Mouse (Mus musculus) E14TG2a.4 (cell line): ENCODE data around the gene R3hdm4.
A peak's percentile ranks its signal among the peaks of the same experiment; 100 is the strongest.

Source experiments
- H3K27me3 ChIP-seq: 2 replicates; pipeline ENCODE4 v1.6.1; 2014; ENCODE audit warnings: low read length, control low read depth; ENCODE audit not compliant: insufficient read depth
- H3K36me3 ChIP-seq: 2 replicates; pipeline ENCODE4 v1.6.1; 2014; ENCODE audit warnings: low read length, control low read depth; ENCODE audit not compliant: insufficient read depth
- H3K4me1 ChIP-seq: replicated peaks from 2 replicates; pipeline ENCODE4 v1.6.1; 2014; ENCODE audit warnings: low read depth, low read length, control low read depth
- H3K4me3 ChIP-seq: replicated peaks from 2 replicates; pipeline ENCODE4 v1.5.1; 2014; ENCODE audit warnings: mild to moderate bottlenecking, low read length
- H3K9me3 ChIP-seq: 2 replicates; pipeline ENCODE4 v1.6.1; 2014; ENCODE audit warnings: low read length, control low read depth
- CTCF ChIP-seq: conservative IDR thresholded peaks from 2 replicates; pipeline ENCODE4 v1.5.1; 2014; ENCODE audit warnings: low read length
- NANOG ChIP-seq: IDR thresholded peaks from 2 replicates; pipeline ENCODE4 v1.6.1; 2014; ENCODE audit warnings: borderline replicate concordance, low read length, mixed read lengths
- POU5F1 ChIP-seq: IDR thresholded peaks from 2 replicates; pipeline ENCODE4 v1.6.1; 2014; ENCODE audit warnings: low read length, borderline replicate concordance

Gene R3hdm4

DNA sequence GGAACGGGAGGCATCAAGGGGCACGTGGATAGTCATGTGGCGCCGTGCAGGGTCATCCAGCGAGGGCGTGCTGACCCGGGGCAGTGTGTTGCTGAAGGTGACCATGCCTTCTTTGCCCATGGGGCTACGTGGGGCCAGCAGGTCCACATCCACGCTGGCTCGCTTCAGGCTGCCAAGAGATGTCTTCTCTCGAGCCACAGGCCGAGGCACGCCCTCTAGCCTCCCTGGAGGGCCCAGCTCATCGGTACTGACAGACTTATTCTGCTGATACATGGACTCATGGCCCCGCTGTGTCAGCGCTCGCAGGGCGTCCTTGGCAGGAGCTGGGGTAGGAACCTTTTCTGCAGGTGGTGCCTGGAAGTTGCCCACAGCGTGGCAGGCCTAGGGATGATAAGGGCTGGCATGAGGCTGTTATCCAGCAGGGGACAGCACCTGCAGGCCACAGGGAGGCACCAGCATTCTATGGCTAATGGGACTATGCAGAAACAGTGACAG, 55.2 kb downstream of the R3hdm4 start:
- H3K4me3 ChIP-seq, result no peak overlapping the region
- TF ChIP-seq NANOG, result no peak
- no peak for TF ChIP-seq CTCF
- no peak for TF ChIP-seq POU5F1
- H3K4me1 ChIP-seq, result peaks cover 51% of the 10 kb centered on the region
- H3K9me3 ChIP-seq, result no peaks in the 10 kb centered on the region
- peaks cover 48% of the 10 kb centered on the region for H3K36me3 ChIP-seq
- peaks cover 6% of the 10 kb centered on the region for H3K27me3 ChIP-seq

DNA sequence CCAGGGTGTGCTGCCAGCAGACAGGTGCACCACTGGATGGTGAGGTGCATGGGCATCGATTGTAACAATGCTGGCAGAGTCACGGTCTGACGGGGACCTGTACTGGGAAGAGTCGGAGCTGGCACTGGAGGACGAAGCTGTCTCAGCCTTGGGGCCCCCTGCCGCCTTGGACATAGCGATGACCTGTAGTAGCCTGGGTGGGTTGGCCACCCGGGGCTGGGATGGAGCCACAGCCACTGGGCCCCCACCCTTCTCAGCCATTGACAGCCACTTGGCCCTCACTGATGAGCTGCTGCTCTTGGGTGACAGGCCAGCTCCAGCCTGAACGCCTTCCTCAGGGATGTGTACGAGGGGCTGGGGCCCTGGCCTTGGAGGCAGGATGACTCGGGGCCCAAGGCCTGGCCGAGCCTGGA, 55.8 kb downstream of the R3hdm4 start:
- Histone ChIP-seq H3K4me1 (peaks cover 58% of the 10 kb centered on the region), H3K27me3 (peaks cover 6% of the 10 kb centered on the region), H3K36me3 (peaks cover 54% of the 10 kb centered on the region), H3K4me3 (no peak overlapping the region), H3K9me3 (no peaks in the 10 kb centered on the region)
- no peak for TF ChIP-seq NANOG
- no peak for TF ChIP-seq CTCF
- TF ChIP-seq POU5F1, result no peak

DNA sequence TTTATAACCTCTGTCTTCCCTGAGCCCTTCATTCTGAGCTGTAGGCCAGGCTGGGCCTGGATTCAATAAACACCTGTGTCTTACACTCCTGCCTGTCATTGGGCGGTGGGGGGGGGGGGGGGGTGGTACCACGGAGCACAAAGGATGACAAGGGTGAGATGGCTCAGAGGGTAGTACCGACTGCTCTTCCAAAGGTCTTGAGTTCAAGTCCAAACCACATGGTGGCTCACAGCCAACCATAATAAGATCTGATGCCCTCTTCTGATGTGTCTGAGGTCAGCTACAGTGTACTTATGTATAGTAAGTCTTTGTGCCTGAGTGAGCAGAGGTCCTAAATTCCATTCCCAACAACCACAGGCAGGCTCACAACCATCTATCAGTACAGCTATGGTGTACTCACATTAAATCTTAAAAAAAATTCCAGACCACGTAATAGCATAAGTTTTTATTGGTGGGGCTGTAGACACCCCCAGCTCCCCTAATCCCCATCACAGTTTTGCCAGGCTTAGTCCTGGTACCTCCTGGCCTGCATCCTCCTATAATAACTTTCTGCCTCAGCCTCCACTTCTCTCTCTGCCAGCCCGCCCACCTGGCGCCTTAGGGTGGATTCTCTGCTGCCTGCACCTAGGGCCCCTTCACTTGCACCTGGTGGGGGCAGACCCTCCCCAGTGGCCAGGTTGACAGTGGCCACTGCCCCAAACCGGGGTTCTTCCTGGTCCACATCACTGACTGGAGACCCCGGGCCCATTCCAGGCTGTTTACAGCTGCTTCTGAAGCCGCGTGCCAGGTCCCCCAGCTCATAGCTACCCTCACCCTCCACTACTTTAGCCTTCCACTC, 56.4 kb downstream of the R3hdm4 start:
- Histone ChIP-seq H3K36me3 (peaks cover 61% of the 10 kb centered on the region), H3K27me3 (peaks cover 6% of the 10 kb centered on the region), H3K4me3 (no peak overlapping the region), H3K9me3 (no peaks in the 10 kb centered on the region), H3K4me1 (peaks cover 64% of the 10 kb centered on the region)
- no peak for TF ChIP-seq POU5F1
- no peak for TF ChIP-seq NANOG
- TF ChIP-seq CTCF, result no peak

DNA sequence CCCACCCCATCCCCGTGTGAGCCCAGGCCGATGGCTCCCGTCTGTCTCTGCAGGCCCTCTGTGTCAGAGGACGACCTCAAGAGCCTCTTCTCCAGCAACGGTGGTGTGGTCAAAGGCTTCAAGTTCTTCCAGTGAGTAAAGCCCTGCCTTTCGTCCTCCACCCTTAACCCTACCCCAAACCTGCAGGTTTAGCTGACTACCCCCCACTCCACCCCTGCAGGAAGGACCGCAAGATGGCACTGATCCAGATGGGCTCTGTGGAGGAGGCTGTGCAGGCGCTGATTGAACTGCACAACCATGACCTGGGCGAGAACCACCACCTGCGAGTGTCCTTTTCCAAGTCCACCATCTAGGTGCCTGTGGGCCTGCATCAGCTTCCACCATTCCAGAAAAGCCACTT, 58.1 kb downstream of the R3hdm4 start:
- Histone ChIP-seq H3K36me3 (peaks cover 77% of the 10 kb centered on the region), H3K4me3 (no peak overlapping the region), H3K27me3 (no peaks in the 10 kb centered on the region), H3K9me3 (no peaks in the 10 kb centered on the region), H3K4me1 (peaks cover 81% of the 10 kb centered on the region)
- TF ChIP-seq POU5F1 (no peak), NANOG (no peak), CTCF (no peak)

DNA sequence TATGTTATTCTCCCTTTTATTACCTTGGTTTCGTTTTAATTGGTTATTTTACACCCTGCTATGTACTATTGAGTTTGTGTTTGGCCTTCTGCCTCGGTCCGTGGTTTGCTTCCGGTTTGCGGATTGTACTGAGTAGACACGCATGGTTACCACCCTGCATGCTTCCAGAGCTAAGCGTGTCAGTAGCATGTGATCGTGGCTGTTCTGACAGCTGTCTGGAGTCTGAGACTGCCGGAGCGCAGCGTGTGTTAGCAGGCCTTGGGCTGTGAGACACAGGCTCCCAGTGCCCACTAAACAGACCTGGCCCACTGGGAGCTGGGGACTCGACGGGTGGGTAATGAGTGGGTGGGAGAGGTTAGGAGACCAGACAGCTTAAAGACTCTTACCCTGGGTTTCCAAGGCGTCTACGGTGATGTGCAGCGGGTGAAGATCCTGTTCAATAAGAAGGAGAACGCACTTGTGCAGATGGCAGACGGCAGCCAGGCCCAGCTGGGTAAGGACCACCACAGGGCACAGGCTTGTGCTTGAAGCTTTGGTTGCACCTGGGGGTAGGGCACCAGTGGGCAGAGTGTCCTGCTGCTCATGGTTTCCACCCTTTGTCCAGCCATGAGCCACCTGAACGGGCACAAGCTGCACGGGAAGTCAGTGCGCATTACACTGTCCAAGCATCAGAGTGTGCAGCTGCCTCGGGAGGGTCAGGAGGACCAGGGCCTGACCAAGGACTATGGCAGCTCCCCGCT, 58.8 kb downstream of the R3hdm4 start:
- Histone ChIP-seq H3K4me1 (peaks cover 83% of the 10 kb centered on the region), H3K27me3 (no peaks in the 10 kb centered on the region), H3K9me3 (no peaks in the 10 kb centered on the region), H3K36me3 (peaks cover 84% of the 10 kb centered on the region), H3K4me3 (no peak overlapping the region)
- TF ChIP-seq NANOG (no peak), POU5F1 (no peak), CTCF (no peak)

DNA sequence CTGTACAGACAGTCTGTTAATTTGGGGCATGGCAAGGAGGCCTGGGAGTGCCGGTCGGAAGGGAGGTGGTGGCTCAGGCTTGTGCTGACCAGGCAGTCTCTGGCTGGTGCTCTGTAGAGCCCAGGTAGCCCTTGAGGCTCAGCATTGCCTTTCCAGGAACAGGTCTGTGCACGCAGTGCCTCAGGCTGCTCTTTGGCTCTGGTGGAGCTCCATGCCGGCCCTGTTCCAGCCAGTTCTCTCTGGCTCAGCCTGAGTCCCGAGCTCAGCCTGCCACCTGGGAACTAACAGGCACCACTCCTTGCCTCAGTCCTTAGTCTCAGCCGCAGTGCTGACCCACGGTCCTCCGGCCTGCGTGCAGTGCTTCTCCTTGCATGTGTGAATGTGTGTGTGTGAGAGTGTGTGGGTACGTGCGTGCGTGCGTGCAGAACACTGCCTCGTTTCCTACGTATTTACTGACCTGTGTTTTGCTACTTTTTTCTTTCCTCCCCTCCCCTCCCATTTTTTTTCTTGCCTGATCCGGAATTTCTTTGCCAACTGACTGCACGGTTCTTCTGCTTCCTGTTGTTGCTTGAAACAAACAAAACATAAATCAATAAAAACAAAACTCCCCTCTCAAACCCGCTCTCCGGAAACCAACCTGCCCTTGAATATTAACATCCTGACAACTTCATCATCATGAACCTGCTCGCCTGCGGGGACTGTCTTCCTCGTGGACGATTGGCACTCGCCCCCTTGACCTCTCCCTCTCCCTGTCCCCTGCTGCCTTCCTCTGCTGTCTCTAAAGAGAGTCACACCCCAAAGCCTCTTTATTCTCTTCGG, 59.6 kb downstream of the R3hdm4 start:
- Histone ChIP-seq H3K4me3 (peak overlapping the region; percentile 97), H3K27me3 (no peaks in the 10 kb centered on the region), H3K9me3 (no peaks in the 10 kb centered on the region), H3K36me3 (peaks cover 92% of the 10 kb centered on the region), H3K4me1 (peaks cover 83% of the 10 kb centered on the region)
- TF ChIP-seq NANOG, result no peak
- no peak for TF ChIP-seq POU5F1
- TF ChIP-seq CTCF, result no peak

DNA sequence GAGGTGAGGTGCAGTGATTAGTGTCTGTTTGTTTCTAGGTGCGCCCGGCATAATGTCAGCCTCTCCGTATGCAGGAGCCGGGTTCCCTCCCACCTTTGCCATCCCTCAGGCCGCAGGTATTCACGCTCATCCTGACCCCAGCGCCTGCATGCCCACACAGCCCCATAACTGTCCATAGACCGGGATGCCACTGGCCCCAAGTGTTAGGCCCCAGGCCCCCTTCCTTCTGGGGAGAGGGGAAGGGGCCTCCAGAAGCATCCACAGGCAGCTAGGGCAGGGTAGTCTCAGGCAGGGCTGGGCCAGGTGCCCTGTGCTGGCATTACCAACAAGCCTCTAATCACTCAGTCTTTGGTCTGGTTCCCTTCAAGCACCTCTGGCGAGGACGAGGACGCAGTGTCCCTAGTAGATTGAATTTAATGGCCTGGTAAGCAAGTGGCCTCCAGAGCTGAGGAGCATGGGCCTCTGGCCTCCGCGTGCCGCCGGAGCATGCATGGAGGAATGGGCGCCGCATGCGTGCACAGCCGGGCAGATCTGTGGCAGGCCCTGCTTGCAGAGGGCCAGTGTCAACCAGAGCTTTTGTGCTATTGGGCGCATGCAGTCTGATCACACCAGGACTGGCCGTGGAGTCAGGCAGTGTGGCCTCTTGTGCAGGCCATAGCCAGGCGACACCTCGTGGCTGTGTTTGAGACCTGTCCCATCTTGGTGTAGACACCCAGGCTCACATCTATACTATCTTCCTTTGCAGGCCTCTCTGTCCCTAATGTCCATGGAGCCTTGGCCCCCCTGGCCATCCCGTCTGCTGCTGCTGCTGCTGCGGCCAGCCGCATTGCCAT, 60.7 kb downstream of the R3hdm4 start:
- H3K27me3 ChIP-seq, result no peaks in the 10 kb centered on the region
- peaks cover 98% of the 10 kb centered on the region for H3K36me3 ChIP-seq
- H3K4me3 ChIP-seq, result peak overlapping the region; percentile 97
- TF ChIP-seq CTCF (no peak), POU5F1 (no peak), NANOG (no peak)
- H3K4me1 ChIP-seq, result peaks cover 79% of the 10 kb centered on the region
- no peaks in the 10 kb centered on the region for H3K9me3 ChIP-seq
